Mouse (Mus musculus): ENCODE results near the gene Abr. TPM values are rescaled to one million over a fixed set of nuclear protein-coding genes. Genes with fewer than 3 reads are reported as not detected.
A peak's percentile ranks its signal among the peaks of the same experiment; 100 is the strongest.

The Abr gene
- polyA plus RNA-seq, 1 experiment from 2014 or later = 25.8 TPM

- Histone ChIP-seq H3K36me3 (ENCODE audit: control insufficient read depth, insufficient read depth, low read length) (no peaks in the 10 kb centered on the region), H3K4me2 (ENCODE audit: low read length) (no peak overlapping the region), H3K27me3 (ENCODE audit: control insufficient read depth, insufficient read depth, low read length) (peaks cover 6% of the 10 kb centered on the region; the same call in 1 of the 2 replicates), H3K4me3 (ENCODE audit: control insufficient read depth in 1 of 2, insufficient read depth in 1 of 2, low read depth in 1 of 2, low read length in 2 of 2) (no peak overlapping the region), H3K27ac (replicated peaks in 1 of 2; ENCODE audit: control insufficient read depth in 1 of 2, insufficient read depth in 1 of 2, low read depth in 2 of 2, low read length in 2 of 2) (no peak overlapping the region), H3K4me1 (ENCODE audit: control insufficient read depth in 2 of 2, insufficient read depth in 2 of 2, low read length in 2 of 2) (no peaks in the 10 kb centered on the region), H3K9ac (ENCODE audit: low read length) (no peak overlapping the region), H3K9me3 (ENCODE audit: control insufficient read depth, low read length) (no peaks in the 10 kb centered on the region)
- WGBS = 72% methylated on average over 4 of the region's 4 CpGs
- no peak for ATAC-seq (ENCODE audit: insufficient number of reproducible peaks, insufficient read depth, low FRiP score, low read depth)
These were observed 18.1 kb upstream of the Abr start for GRCm38 (mm10) chr11:76640231-76640630.

- H3K9ac ChIP-seq (ENCODE audit: low read length) = no peak overlapping the region
- H3K9me3 ChIP-seq (ENCODE audit: control insufficient read depth, low read length) = no peaks in the 10 kb centered on the region
- no peak overlapping the region for H3K4me2 ChIP-seq (ENCODE audit: low read length)
- H3K36me3 ChIP-seq (ENCODE audit: control insufficient read depth, insufficient read depth, low read length) = no peaks in the 10 kb centered on the region
- H3K4me1 ChIP-seq (ENCODE audit: control insufficient read depth in 2 of 2, insufficient read depth in 2 of 2, low read length in 2 of 2) = no peaks in the 10 kb centered on the region
- H3K4me3 ChIP-seq (ENCODE audit: control insufficient read depth in 1 of 2, insufficient read depth in 1 of 2, low read depth in 1 of 2, low read length in 2 of 2) = no peak overlapping the region
- H3K27me3 ChIP-seq (ENCODE audit: control insufficient read depth, insufficient read depth, low read length) = no peaks in the 10 kb centered on the region
- H3K27ac ChIP-seq (replicated peaks in 1 of 2; ENCODE audit: control insufficient read depth in 1 of 2, insufficient read depth in 1 of 2, low read depth in 2 of 2, low read length in 2 of 2) = no peak overlapping the region
- ATAC-seq (ENCODE audit: insufficient number of reproducible peaks, insufficient read depth, low FRiP score, low read depth) = no peak
- WGBS = 81% methylated on average over 17 of the region's 17 CpGs
These were observed 17.3 kb upstream of the Abr start for GRCm38 (mm10) chr11:76639269-76639985.

- no peak overlapping the region for H3K9ac ChIP-seq (ENCODE audit: low read length)
- no peak overlapping the region for H3K4me2 ChIP-seq (ENCODE audit: low read length)
- H3K9me3 ChIP-seq (ENCODE audit: control insufficient read depth, low read length) = no peaks in the 10 kb centered on the region
- H3K27ac ChIP-seq (replicated peaks in 1 of 2; ENCODE audit: control insufficient read depth in 1 of 2, insufficient read depth in 1 of 2, low read depth in 2 of 2, low read length in 2 of 2) = no peak overlapping the region
- no peaks in the 10 kb centered on the region for H3K36me3 ChIP-seq (ENCODE audit: control insufficient read depth, insufficient read depth, low read length)
- no peaks in the 10 kb centered on the region for H3K27me3 ChIP-seq (ENCODE audit: control insufficient read depth, insufficient read depth, low read length)
- 77% methylated on average over 5 of the region's 5 CpGs for WGBS
- H3K4me3 ChIP-seq (ENCODE audit: control insufficient read depth in 1 of 2, insufficient read depth in 1 of 2, low read depth in 1 of 2, low read length in 2 of 2) = no peak overlapping the region
- ATAC-seq (ENCODE audit: insufficient number of reproducible peaks, insufficient read depth, low FRiP score, low read depth) = no peak
- H3K4me1 ChIP-seq (ENCODE audit: control insufficient read depth in 2 of 2, insufficient read depth in 2 of 2, low read length in 2 of 2) = peaks cover 7 to 10% of the 10 kb centered on the region in 2 experiments
These were observed 8.4 kb upstream of the Abr start for GRCm38 (mm10) chr11:76630487-76630886.

GRCm38 (mm10) chr11:76630023-76630422, 7.9 kb upstream of the Abr start:
- Histone ChIP-seq H3K4me2 (ENCODE audit: low read length) (no peak overlapping the region), H3K36me3 (ENCODE audit: control insufficient read depth, insufficient read depth, low read length) (no peaks in the 10 kb centered on the region), H3K9me3 (ENCODE audit: control insufficient read depth, low read length) (no peaks in the 10 kb centered on the region), H3K27ac (replicated peaks in 1 of 2; ENCODE audit: control insufficient read depth in 1 of 2, insufficient read depth in 1 of 2, low read depth in 2 of 2, low read length in 2 of 2) (no peak overlapping the region), H3K9ac (ENCODE audit: low read length) (no peak overlapping the region), H3K4me3 (ENCODE audit: control insufficient read depth in 1 of 2, insufficient read depth in 1 of 2, low read depth in 1 of 2, low read length in 2 of 2) (no peak overlapping the region), H3K4me1 (ENCODE audit: control insufficient read depth in 2 of 2, insufficient read depth in 2 of 2, low read length in 2 of 2) (peaks cover 7 to 10% of the 10 kb centered on the region in 2 experiments), H3K27me3 (ENCODE audit: control insufficient read depth, insufficient read depth, low read length) (no peaks in the 10 kb centered on the region)
- 37% methylated on average over 2 of the region's 2 CpGs for WGBS
- ATAC-seq (ENCODE audit: insufficient number of reproducible peaks, insufficient read depth, low FRiP score, low read depth) = no peak

GRCm38 (mm10) chr11:76628613-76629012, 6.5 kb upstream of the Abr start:
- no peaks in the 10 kb centered on the region for H3K36me3 ChIP-seq (ENCODE audit: control insufficient read depth, insufficient read depth, low read length)
- no peak overlapping the region for H3K9ac ChIP-seq (ENCODE audit: low read length)
- H3K4me2 ChIP-seq (ENCODE audit: low read length) = 0 out of 2 replicates have a peak overlapping the region, but pooled peaks have one; percentile 3
- no peak for ATAC-seq (ENCODE audit: insufficient number of reproducible peaks, insufficient read depth, low FRiP score, low read depth)
- H3K4me3 ChIP-seq (ENCODE audit: control insufficient read depth in 1 of 2, insufficient read depth in 1 of 2, low read depth in 1 of 2, low read length in 2 of 2) = no peak overlapping the region
- no peaks in the 10 kb centered on the region for H3K27me3 ChIP-seq (ENCODE audit: control insufficient read depth, insufficient read depth, low read length)
- H3K4me1 ChIP-seq (ENCODE audit: control insufficient read depth in 2 of 2, insufficient read depth in 2 of 2, low read length in 2 of 2) = peaks cover 8 to 10% of the 10 kb centered on the region in 2 experiments
- peak overlapping the region; percentile 29 to 42; a peak in 3 of 4 replicates for H3K27ac ChIP-seq (replicated peaks in 1 of 2; ENCODE audit: control insufficient read depth in 1 of 2, insufficient read depth in 1 of 2, low read depth in 2 of 2, low read length in 2 of 2)
- WGBS = 12% methylated on average over 5 of the region's 5 CpGs
- H3K9me3 ChIP-seq (ENCODE audit: control insufficient read depth, low read length) = no peaks in the 10 kb centered on the region

- H3K4me3 ChIP-seq (ENCODE audit: control insufficient read depth in 1 of 2, insufficient read depth in 1 of 2, low read depth in 1 of 2, low read length in 2 of 2) = no peak overlapping the region
- H3K4me2 ChIP-seq (ENCODE audit: low read length) = no peak overlapping the region
- H3K27ac ChIP-seq (replicated peaks in 1 of 2; ENCODE audit: control insufficient read depth in 1 of 2, insufficient read depth in 1 of 2, low read depth in 2 of 2, low read length in 2 of 2) = no peak overlapping the region
- peaks cover 21% of the 10 kb centered on the region for H3K27me3 ChIP-seq (ENCODE audit: control insufficient read depth, insufficient read depth, low read length)
- no peaks in the 10 kb centered on the region for H3K36me3 ChIP-seq (ENCODE audit: control insufficient read depth, insufficient read depth, low read length)
- no peak for ATAC-seq (ENCODE audit: insufficient number of reproducible peaks, insufficient read depth, low FRiP score, low read depth)
- 76% methylated on average over 3 of the region's 3 CpGs for WGBS
- no peaks in the 10 kb centered on the region for H3K9me3 ChIP-seq (ENCODE audit: control insufficient read depth, low read length)
- peaks cover 11 to 19% of the 10 kb centered on the region in 2 experiments for H3K4me1 ChIP-seq (ENCODE audit: control insufficient read depth in 2 of 2, insufficient read depth in 2 of 2, low read length in 2 of 2)
- H3K9ac ChIP-seq (ENCODE audit: low read length) = no peak overlapping the region
These were observed 2.8 kb upstream of the Abr start for GRCm38 (mm10) chr11:76624881-76625280.

- H3K4me3 ChIP-seq (ENCODE audit: control insufficient read depth in 1 of 2, insufficient read depth in 1 of 2, low read depth in 1 of 2, low read length in 2 of 2) = no peak overlapping the region
- H3K36me3 ChIP-seq (ENCODE audit: control insufficient read depth, insufficient read depth, low read length) = no peaks in the 10 kb centered on the region
- H3K27me3 ChIP-seq (ENCODE audit: control insufficient read depth, insufficient read depth, low read length) = peaks cover 21% of the 10 kb centered on the region
- peak overlapping the region; percentile 95; the same call in 1 of the 2 replicates for H3K4me2 ChIP-seq (ENCODE audit: low read length)
- no peaks in the 10 kb centered on the region for H3K9me3 ChIP-seq (ENCODE audit: control insufficient read depth, low read length)
- H3K27ac ChIP-seq (replicated peaks in 1 of 2; ENCODE audit: control insufficient read depth in 1 of 2, insufficient read depth in 1 of 2, low read depth in 2 of 2, low read length in 2 of 2) = no peak overlapping the region
- H3K9ac ChIP-seq (ENCODE audit: low read length) = no peak overlapping the region; the same call in 1 of the 2 replicates
- no peak for ATAC-seq (ENCODE audit: insufficient number of reproducible peaks, insufficient read depth, low FRiP score, low read depth)
- 60% methylated on average over 10 of the region's 10 CpGs for WGBS
- H3K4me1 ChIP-seq (ENCODE audit: control insufficient read depth in 2 of 2, insufficient read depth in 2 of 2, low read length in 2 of 2) = peaks cover 11 to 19% of the 10 kb centered on the region in 2 experiments
These were observed 2.0 kb upstream of the Abr start for GRCm38 (mm10) chr11:76624071-76624470.
